8 mouse cellular contexts compared by ENCODE assay signal in genomic region chr7:64392819-64393151, GRCm38 (mm10). TPM values are rescaled to one million over a fixed set of nuclear protein-coding genes. Genes with fewer than 3 reads are reported as not detected.
A peak's percentile ranks its signal among the peaks of the same experiment; 100 is the strongest.
DNase-seq lines count a peak whose midpoint lies in the region; ATAC-seq and TF ChIP-seq lines count a peak whose summit lies in the region.

No protein-coding gene starts in this region.

- peaks cover 20% of the 10 kb centered on the region for H3K36me3 ChIP-seq in lung, embryonic 14.5 days (ENCODE audit: insufficient read depth)
- H3K36me3 ChIP-seq in embryonic facial prominence, embryonic 14.5 days (ENCODE audit: control insufficient read depth, insufficient read depth, low read length), result peaks cover 19% of the 10 kb centered on the region
- H3K36me3 ChIP-seq in intestine, postnatal 0 days (ENCODE audit: control insufficient read depth, insufficient read depth), result peaks cover 8% of the 10 kb centered on the region; the same call in 1 of the 2 replicates
- H3K36me3 ChIP-seq in neural tube, embryonic 15.5 days, result peaks cover 18% of the 10 kb centered on the region

- peak overlapping the region; percentile 81 for H3K9ac ChIP-seq in lung, embryonic 14.5 days
- H3K9ac ChIP-seq in embryonic facial prominence, embryonic 14.5 days (ENCODE audit: low read depth, low read length), result peak overlapping the region; percentile 81
- H3K9ac ChIP-seq in intestine, postnatal 0 days (ENCODE audit: low read depth, low read length), result peak overlapping the region; percentile 82
- peak overlapping the region; percentile 78 for H3K9ac ChIP-seq in neural tube, embryonic 15.5 days (replicated peaks)

- H3K9me3 ChIP-seq in lung, embryonic 14.5 days (ENCODE audit: low read depth, low read length), result no peaks in the 10 kb centered on the region
- no peaks in the 10 kb centered on the region for H3K9me3 ChIP-seq in embryonic facial prominence, embryonic 14.5 days (ENCODE audit: control insufficient read depth, low read length)
- H3K9me3 ChIP-seq in intestine, postnatal 0 days (ENCODE audit: control insufficient read depth), result no peaks in the 10 kb centered on the region
- H3K9me3 ChIP-seq in neural tube, embryonic 15.5 days (replicated peaks), result no peaks in the 10 kb centered on the region

- H3K4me1 ChIP-seq in lung, embryonic 14.5 days (ENCODE audit: insufficient read depth), result no peaks in the 10 kb centered on the region; the same call in 1 of the 2 replicates
- H3K4me1 ChIP-seq in embryonic facial prominence, embryonic 14.5 days (ENCODE audit: control insufficient read depth, insufficient read depth, low read length), result 0 out of 2 replicates have a peak, but pooled peaks cover 4% of the 10 kb centered on the region
- no peaks in the 10 kb centered on the region for H3K4me1 ChIP-seq in intestine, postnatal 0 days (replicated peaks; ENCODE audit: control insufficient read depth, insufficient read depth, low read length)
- peaks cover 18% of the 10 kb centered on the region for H3K4me1 ChIP-seq in neural tube, embryonic 15.5 days

- no peaks in the 10 kb centered on the region for H3K27me3 ChIP-seq in lung, embryonic 14.5 days (ENCODE audit: insufficient read depth, low read length)
- H3K27me3 ChIP-seq in embryonic facial prominence, embryonic 14.5 days (replicated peaks; ENCODE audit: control insufficient read depth, insufficient read depth, low read length), result no peaks in the 10 kb centered on the region
- H3K27me3 ChIP-seq in intestine, postnatal 0 days (replicated peaks; ENCODE audit: control insufficient read depth, insufficient read depth, low read length), result no peaks in the 10 kb centered on the region
- no peaks in the 10 kb centered on the region for H3K27me3 ChIP-seq in neural tube, embryonic 15.5 days (replicated peaks)

- WGBS in lung, embryonic 14.5 days, result 1% methylated on average over 15 of the region's 15 CpGs
- 2% methylated on average over 15 of the region's 15 CpGs for WGBS in embryonic facial prominence, embryonic 14.5 days
- WGBS in intestine, postnatal 0 days, result under 1% methylated on average over 15 of the region's 15 CpGs
- WGBS in neural tube, embryonic 15.5 days, result under 1% methylated on average over 15 of the region's 15 CpGs

- DNase-seq in lung, embryonic 14.5 days, result peak; percentile 40
- no peak for DNase-seq in lung, postnatal 4 days
- DNase-seq in embryonic facial prominence, embryonic 14.5 days (ENCODE audit: low spot score), result no peak
- DNase-seq in urinary bladder, postnatal 36 days (ENCODE audit: low spot score in 2 of 2), result no peak
- DNase-seq in gastrocnemius, postnatal 25 days, result no peak
- DNase-seq in layer of hippocampus, adult 8-10 months (ENCODE audit: low spot score in 2 of 2), result no peak

- peak overlapping the region; percentile 74 for H3K4me3 ChIP-seq in lung, embryonic 14.5 days (ENCODE audit: low read depth, low read length)
- peak overlapping the region; percentile 82 for H3K4me3 ChIP-seq in embryonic facial prominence, embryonic 14.5 days (ENCODE audit: low read depth, low read length)
- H3K4me3 ChIP-seq in intestine, postnatal 0 days (ENCODE audit: low read depth, low read length), result peak overlapping the region; percentile 79
- H3K4me3 ChIP-seq in neural tube, embryonic 15.5 days (replicated peaks), result peak overlapping the region; percentile 76

- H3K4me2 ChIP-seq in lung, embryonic 14.5 days, result peak overlapping the region; percentile 72
- H3K4me2 ChIP-seq in embryonic facial prominence, embryonic 14.5 days (ENCODE audit: low read depth, low read length), result peak overlapping the region; percentile 94
- H3K4me2 ChIP-seq in intestine, postnatal 0 days (replicated peaks; ENCODE audit: low read depth), result peak overlapping the region; percentile 91
- H3K4me2 ChIP-seq in neural tube, embryonic 15.5 days, result peak overlapping the region; percentile 99

- H3K27ac ChIP-seq in lung, embryonic 14.5 days (ENCODE audit: low read depth), result peak overlapping the region; percentile 69; the same call in 1 of the 2 replicates
- peak overlapping the region; percentile 78 for H3K27ac ChIP-seq in embryonic facial prominence, embryonic 14.5 days (replicated peaks; ENCODE audit: low read depth, low read length)
- peak overlapping the region; percentile 82 for H3K27ac ChIP-seq in intestine, postnatal 0 days (ENCODE audit: low read depth, low read length)
- peak overlapping the region; percentile 83 for H3K27ac ChIP-seq in neural tube, embryonic 15.5 days (replicated peaks)

- no peak for TF ChIP-seq CTCF in lung, embryonic 14.5 days (IDR thresholded peaks at IDR 0.05; ENCODE audit: low read depth)
- TF ChIP-seq CTCF in intestine, postnatal 0 days (IDR thresholded peaks at IDR 0.05; ENCODE audit: low read depth), result no peak

- no peak; the same call in 1 of the 2 replicates for ATAC-seq in lung, embryonic 14.5 days (ENCODE audit: insufficient read depth)
- no peak; the same call in 1 of the 2 replicates for ATAC-seq in embryonic facial prominence, embryonic 14.5 days (ENCODE audit: low read depth)
- peak; percentile 58 for ATAC-seq in intestine, postnatal 0 days
- ATAC-seq in neural tube, embryonic 15.5 days (ENCODE audit: low FRiP score), result no peak; the same call in 1 of the 2 replicates

RNA-seq across cellular contexts. Expression of gene Mcee, which starts 0.4 kb away (rescaled TPM):
- 54.8 and 56.8 TPM in 2 replicates for polyA plus RNA-seq in lung, embryonic 14.5 days (2014; fragmentation: Nextera tagmentation; extraction: Ambion mirVana)
- polyA plus RNA-seq in embryonic facial prominence, embryonic 14.5 days (2014; fragmentation: Nextera tagmentation; extraction: Ambion mirVana), result 62.3 and 74.1 TPM in 2 replicates
- polyA plus RNA-seq in intestine, postnatal 0 days (2015; fragmentation: Nextera tagmentation; extraction: Ambion mirVana), result 75.3 and 75.7 TPM in 2 replicates
- polyA plus RNA-seq in neural tube, embryonic 15.5 days (2015; fragmentation: Nextera tagmentation; extraction: Ambion mirVana), result 50.8 and 55.9 TPM in 2 replicates
- total RNA-seq in gastrocnemius, postnatal 25 days (2021), result 10 to 100 TPM; 73.8 to 92.1 TPM
- 10 to 100 TPM; 42.3 to 49.6 (median 44.7) TPM for total RNA-seq in layer of hippocampus, adult 8-10 months (2022)

RNA-seq across cellular contexts. Expression of gene Mphosph10, which starts 0.7 kb away (rescaled TPM):
- 43.4 and 47.4 TPM in 2 replicates for polyA plus RNA-seq in lung, embryonic 14.5 days (2014; fragmentation: Nextera tagmentation; extraction: Ambion mirVana)
- polyA plus RNA-seq in embryonic facial prominence, embryonic 14.5 days (2014; fragmentation: Nextera tagmentation; extraction: Ambion mirVana), result 35.4 and 36.1 TPM in 2 replicates
- 15.2 and 18.1 TPM in 2 replicates for polyA plus RNA-seq in intestine, postnatal 0 days (2015; fragmentation: Nextera tagmentation; extraction: Ambion mirVana)
- polyA plus RNA-seq in neural tube, embryonic 15.5 days (2015; fragmentation: Nextera tagmentation; extraction: Ambion mirVana), result 25.2 and 29.6 TPM in 2 replicates
- total RNA-seq in gastrocnemius, postnatal 25 days (2021), result 10 to 100 TPM; 12.1 to 13.9 TPM
- total RNA-seq in layer of hippocampus, adult 8-10 months (2022), result 10 to 100 TPM; 19.9 to 25.9 (median 22.9) TPM

RNA-seq across cellular contexts. Expression of gene Fan1, which starts 18.9 kb away (rescaled TPM):
- 4.8 and 5.0 TPM in 2 replicates for polyA plus RNA-seq in lung, embryonic 14.5 days (2014; fragmentation: Nextera tagmentation; extraction: Ambion mirVana)
- 4.0 and 5.0 TPM in 2 replicates for polyA plus RNA-seq in embryonic facial prominence, embryonic 14.5 days (2014; fragmentation: Nextera tagmentation; extraction: Ambion mirVana)
- polyA plus RNA-seq in intestine, postnatal 0 days (2015; fragmentation: Nextera tagmentation; extraction: Ambion mirVana), result 2.2 and 2.4 TPM in 2 replicates
- 5.3 and 6.3 TPM in 2 replicates for polyA plus RNA-seq in neural tube, embryonic 15.5 days (2015; fragmentation: Nextera tagmentation; extraction: Ambion mirVana)
- total RNA-seq in gastrocnemius, postnatal 25 days (2021), result 1 to 10 TPM; 5.3 to 6.4 TPM
- 10 to 100 TPM; 12.8 to 16.6 (median 14.0) TPM for total RNA-seq in layer of hippocampus, adult 8-10 months (2022)
